Mouse (Mus musculus) cerebellum, adult 2 months (tissue): ENCODE measurements at regions not wholly inside any gene's neighbourhood (a gene's known extent, or its start where the extent isn't known, plus 50 kb on each side); places are given as distances from the start of the nearest gene placed in this dataset.

Experiments used
- CTCF ChIP-seq: fragments of 200-500 bp; IDR thresholded peaks from 2 replicates; pipeline ENCODE4 v1.5.1; 2011; ENCODE audit warnings: low read depth, mild to moderate bottlenecking, control low read depth, low read length, moderate library complexity, borderline replicate concordance; ENCODE audit not compliant: insufficient read depth
- POLR2A ChIP-seq: fragments of 200-500 bp; IDR thresholded peaks from 2 replicates; pipeline ENCODE4 v1.6.1; 2011; ENCODE audit warnings: low read length, control low read depth, borderline replicate concordance; ENCODE audit not compliant: insufficient read depth

DNA sequence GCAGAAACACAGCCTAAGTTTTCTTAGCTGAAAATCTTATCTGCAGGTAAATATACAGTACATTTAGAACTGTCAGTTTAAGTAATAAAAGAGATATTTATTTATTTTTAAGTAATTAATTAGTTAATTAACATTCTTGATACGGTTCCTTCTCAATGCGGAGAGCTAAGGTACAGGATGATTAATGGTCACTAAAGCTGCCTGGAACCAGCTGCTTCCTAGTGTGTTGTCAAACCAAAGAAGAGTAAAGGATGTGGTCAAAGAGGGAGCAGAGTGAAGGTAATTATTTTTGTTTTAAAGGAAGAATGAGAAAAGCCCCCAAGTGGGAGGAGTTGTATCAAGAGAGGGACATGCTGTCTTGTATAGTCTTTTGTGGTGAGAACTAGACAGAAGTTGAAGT lies 341.8 kb downstream of the Igsf11 start:
- TF ChIP-seq POLR2A = no peak
- TF ChIP-seq CTCF = no peak
